Mouse (Mus musculus) spleen, adult 12 weeks (tissue): ENCODE measurements around the gene Rasgef1b.

Source experiments
- DNase-seq: peaks from one replicate; pipeline ENCODE4 v3.0.0; 2022; ENCODE audit warnings: low spot score

The Rasgef1b gene

DNA sequence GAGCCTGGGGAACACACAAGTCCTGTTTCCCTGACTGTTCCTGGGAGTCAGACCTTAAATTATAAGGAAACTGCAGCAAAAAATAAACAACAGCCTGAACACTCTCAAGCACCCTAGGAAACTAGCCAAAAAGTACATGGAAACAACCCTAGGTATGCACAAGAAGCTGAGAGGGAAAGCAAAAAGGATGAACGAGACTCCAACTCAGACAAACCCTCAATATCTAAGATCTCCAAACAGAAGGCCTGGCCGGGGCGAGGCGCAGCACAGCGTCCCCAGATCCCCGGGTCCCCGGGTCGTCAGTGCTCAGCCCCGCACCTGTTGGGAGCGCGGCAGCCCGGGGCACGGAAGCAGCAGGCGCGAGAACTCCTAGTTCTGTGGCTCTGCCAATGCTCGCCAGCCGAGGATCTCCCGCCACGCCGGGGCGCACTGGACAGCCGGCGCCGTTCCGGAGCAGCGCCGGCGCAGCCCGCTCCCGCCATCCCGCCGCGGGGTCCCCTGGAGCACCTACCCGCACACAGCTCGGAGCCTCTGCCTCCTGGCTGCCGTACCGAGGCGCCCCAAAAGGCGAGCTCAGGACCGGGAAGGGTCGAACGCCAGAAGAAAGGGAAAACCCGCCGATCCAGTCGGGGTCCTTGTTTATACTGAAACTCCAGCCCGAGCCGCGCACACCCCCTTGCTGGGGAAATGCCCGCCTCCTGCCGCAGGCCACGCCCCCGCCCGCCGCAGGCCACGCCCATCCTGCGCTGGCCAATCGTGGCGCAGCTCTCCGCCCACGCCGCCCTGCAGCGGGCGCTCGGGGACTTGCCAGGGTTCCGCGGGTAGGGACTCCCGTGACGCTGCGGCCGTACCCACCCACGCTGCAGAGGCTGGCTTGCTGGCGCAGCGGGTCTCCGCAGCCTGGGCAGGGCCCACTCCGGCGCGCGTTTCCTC, 476.4 kb downstream of the Rasgef1b start:
- peak; percentile 85 for DNase-seq

DNA sequence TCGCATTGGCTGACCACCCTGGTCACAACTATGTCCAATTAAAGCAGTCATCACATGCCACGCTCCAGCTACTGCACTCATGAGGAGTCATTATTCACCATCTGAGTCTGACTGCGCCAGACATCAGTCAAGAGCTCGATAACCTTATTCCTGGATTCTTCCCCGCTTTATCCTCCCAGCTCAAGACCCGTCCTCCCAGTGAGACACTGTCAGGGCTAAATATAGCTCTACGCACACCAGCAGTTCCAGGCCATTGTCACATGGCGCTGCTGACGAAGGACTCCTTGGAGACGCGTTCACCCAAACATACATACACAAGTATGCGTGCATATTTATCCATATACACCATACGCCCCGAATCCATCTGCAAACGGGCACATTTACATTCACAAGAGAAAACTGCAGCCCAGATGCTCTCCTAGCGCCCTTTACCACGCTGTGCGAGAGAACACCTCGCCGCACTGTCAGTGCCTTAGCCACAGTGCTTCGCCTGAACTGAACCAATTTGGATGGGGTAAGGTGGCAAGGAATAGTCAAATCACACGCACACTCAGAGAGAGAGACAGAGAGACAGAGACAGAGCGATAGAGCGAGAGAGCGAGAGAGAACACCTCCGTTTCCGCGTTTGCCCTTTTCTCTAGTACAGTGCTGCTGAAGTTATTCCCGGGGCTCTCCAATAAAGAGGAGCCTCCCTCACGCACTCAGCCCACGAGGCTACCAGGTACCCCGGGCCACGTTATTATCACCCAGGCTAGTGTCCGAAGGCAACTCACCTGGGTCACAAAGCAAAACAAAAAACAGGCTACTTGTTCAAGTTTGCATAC, 477.3 kb downstream of the Rasgef1b start:
- DNase-seq = no peak

DNA sequence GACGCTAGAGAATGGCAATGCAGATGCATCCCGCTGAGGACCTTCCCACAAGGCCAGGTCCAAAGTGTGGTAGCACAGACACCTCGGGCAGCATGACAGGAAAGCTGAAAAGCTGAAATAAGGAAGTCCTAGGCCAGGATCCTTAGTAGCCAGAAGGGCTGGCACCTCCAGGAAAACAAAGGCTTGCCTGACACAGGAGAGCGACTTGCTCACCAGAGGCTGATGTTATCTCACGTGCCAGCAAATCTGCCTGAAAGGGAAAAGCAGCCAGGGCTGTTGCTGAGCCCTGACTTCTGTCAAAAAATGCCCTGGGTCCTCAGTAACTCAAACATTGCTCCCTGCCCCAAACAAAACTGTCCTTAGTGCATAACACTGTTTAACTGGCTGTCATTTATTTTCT, 478.0 kb downstream of the Rasgef1b start:
- DNase-seq = no peak

DNA sequence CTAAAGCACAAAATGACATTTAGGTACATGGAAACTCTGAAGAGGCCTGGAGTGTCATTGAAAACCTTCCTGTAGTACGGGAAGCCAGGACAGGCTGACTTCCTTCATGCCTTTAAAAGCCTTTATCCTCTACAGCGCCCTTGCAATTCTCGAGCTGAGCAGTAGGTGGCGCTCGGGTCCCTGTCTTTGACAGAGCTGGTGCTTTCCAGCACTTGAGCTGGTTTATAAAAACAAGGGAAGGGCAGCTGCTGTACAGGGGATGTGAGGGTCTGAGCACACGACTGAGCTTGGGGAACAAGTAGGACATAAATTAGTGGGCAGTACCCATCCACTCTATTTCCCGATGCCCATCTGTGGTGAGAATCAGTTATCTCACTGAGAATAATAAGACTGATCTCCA, 480.4 kb downstream of the Rasgef1b start:
- DNase-seq = peak; percentile 77

DNA sequence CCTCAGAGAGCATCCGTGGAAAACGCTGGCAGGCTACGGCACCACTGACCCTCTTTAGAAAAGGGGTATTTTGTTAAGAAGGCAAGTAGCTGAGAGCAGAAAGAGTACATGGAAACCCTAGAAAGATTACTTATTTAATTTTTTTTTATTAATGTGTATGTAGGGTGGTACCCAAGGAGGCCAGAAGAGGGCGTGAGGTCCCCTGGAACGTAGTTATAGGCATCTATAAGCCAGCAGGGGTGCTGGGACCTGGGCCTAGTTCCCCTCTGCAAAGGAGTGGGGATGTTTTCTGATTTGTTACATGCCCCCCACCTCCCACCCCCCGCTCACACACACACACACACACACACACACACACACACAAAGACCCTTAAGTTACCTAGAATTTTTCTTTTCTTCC, 480.9 kb downstream of the Rasgef1b start:
- no peak for DNase-seq

DNA sequence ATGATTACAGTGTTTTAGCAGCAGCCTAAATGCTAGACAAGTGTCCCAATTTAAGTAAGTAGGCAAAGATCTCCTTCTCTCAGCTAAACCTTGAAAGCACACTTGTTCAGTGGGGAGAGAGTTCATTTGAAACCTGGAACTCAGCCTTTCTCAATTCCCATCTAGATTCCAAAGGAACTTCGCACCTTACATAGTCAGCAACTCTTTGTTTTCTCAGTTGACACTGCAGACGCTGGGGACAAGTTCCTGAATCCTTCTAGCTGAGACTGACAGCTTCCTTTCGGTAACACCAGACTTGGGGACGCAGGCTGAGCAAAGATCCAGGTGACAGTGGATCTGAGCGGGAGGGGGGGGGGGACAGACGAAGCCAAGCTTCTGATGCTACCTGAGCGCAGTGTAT, 481.4 kb downstream of the Rasgef1b start:
- DNase-seq = no peak

DNA sequence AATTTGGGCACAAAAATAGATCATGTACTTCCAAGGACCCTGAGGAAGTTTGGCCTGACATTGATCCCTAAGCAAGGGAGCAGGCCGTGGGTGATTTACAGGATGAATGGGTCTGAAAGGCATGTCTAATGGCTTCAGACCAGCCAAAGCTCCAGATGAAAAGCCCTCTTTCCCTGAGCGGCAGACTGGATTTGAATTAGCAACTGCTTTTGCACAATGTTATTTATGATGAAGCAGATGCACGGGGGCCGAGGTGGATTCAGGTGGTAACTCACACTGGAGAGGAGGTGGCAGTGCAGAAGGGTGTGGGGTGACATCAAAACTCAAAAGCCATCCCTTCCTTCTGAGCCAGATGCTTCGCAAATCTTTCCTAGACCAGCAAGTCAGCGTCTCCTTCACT, 481.9 kb downstream of the Rasgef1b start:
- no peak for DNase-seq

DNA sequence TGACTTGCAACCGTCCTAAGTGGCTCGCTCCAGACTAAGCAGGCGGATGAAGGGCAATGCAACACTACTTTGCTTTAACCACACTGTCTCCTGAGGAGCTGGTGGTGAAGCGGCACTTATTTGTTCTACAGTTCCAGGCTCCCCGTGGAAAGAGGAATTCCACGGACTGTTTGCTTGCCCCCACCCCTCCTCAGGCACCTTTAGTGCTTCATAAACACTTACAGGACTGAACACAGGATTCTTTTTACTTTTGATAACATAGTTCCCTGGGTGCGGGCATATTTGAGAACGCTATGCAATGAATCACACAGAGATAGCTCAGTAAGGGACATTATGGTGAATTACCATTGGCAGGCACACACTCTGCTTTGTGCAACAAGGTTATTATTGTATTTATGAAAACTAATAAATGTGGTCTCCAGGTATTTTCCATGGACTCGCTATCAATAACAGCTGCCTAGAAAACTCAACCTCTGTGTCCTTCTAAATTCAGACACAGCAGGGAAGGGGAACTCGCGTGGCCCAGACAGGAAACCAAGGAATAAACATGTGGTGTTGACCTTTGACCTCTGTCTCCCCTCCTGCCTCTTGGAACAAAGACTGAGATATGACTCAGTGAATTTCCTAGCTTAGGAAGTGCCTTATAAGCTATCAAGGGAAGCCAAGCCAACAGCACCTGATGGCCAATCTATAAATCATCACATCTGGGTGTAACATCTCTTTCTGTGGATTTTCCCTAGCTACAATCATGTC, 486.7 kb downstream of the Rasgef1b start:
- DNase-seq = no peak

DNA sequence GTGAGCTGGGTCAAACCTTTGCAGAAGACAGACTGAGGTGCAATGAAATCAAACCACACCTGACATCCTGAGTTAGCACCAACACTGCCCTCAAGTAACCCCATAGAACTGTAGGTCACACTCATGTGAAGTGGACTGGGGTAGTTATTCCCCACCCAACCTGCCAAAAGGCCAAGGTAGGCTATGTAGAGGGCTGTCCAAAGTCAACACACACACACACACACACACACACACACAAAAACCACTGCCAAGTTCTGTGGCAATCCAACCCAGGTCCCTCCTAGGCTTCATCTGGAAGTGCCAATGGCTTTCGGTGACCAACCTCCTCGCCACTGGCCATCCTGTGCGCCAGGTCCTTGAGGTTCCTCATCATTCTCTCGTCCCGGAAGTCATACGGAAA, 488.4 kb downstream of the Rasgef1b start:
- DNase-seq = no peak

DNA sequence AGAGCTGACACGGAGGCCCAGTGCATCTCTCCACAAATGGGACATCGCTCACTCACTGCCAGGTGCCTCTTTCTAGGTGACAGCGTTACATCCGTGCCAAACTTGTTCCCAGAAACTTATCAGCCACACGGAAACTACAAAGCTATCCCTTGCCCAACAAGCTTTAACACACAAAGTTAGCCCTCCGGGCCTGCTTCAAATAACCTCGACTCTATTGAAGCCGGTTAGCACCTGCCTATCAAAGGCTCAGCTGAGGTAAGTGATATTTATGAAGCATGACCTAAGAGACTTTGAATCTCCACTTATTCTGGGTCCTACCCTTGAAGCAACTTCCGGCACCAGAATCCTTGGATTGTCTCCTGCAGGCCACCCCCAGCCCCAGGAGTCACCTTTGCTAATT, 489.2 kb downstream of the Rasgef1b start:
- no peak for DNase-seq

DNA sequence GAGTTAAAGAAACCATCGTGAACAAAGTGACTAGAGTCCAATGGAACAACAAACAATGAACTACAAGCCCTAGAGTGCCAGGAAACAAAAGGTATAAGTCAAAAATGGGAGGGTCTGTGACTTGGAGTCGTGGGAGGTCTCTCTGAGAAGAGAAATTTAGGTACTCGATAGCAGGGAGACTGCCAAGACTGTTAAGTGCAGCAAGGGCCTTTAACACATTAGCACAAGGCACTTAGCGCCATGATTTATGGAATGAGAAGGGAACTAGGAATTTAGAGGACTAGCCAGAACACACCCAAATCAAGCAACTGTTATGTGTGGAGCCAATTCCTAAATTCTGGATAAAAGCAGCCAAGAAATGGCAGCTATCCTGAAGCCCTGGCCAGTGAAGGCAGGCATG, 490.7 kb downstream of the Rasgef1b start:
- no peak for DNase-seq

DNA sequence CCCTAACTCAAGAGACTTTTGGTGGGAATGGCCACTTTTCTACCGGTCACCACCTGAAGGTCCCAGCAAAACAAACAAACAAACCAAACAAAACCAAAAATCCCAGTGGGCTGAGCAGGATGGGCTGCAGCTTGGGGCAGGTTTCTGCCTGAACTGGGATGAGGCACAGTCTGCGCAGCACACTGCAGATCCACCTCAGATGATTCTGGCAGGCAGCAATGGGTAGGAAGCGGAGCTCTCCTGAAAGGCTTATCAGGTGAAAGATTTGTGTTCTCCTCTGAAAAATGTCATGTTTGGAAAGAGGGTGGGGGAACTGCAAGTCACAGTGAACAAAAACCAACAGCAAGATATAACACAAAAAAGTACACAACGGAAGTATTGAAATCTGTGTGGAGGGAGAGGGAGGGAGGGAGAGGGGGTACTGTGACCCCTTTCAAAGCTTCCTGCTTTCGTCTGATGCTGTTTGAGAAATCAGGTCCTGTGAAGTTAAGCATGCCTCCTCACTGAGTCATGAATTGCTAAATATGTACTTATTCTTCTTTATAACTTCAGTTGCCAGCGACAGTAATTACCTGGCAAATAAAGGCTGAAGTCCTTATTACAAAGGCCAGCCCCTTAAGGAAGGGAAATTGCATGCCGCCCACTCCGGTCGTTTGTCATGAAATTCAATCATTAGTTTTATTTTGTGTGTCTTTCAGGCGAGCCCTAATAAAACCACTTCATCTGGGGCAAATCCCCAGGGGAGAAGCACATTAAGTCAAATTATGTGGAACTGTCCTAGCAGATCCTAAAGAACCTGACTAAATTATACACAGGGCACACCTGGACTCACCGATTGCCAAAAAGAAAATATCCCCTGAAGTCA, 491.7 kb downstream of the Rasgef1b start:
- DNase-seq = no peak

DNA sequence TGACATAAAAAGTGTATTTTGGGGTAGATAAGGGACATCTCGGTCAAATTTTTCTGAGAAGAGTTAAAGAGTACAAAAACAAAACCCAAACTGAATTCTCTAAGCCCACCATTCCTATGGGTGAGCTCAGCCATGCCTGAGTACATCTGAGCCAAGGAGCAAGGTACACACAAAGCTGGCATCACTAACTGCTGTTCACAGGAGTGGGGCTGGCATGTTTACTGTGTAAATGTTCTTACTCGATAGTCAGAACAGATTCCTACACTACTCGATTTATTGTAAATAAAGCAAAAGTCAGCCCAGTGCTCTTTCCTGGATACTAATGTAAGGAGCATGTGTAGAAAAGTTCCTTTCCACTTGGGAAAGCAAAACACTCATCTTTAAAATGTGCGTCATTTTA, 492.4 kb downstream of the Rasgef1b start:
- DNase-seq = no peak

DNA sequence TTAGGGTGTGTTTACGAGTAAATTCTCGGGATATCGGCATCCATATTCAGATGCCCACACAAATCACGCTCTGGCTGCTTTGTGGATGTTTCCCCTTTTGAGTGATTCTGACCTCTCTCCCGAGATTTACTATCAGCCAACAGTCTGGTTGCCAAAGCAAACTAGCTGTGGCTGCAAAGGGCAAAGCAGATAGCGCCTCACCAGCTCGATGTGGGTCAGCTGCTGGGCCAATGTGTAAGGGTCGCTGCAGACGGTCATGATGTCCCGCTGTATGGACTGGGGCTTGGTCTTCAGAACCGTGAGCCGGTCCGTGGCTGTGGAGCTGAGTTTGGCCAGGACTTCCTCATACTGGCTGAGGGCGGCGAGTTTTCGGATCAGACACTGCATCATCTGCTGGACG, 494.6 kb downstream of the Rasgef1b start:
- DNase-seq = no peak

DNA sequence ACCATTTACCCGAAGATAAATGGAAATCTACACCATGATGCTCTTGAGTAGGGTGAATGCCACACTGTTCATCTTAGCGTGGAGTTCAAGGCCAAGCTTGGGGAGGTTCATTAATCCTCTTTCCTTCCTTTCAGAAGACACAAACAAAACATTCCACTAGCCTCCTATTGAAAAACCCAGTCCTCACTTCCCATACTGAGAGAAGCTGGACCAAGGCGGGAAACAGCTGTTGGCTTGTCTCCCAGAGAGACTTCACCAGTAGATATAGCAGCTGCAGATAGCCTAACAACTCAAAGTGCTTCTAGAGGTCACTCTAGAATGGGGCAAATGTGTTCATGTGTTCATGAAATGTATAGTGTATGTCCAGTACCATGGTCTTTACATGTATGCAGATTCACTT, 495.7 kb downstream of the Rasgef1b start:
- DNase-seq = no peak

DNA sequence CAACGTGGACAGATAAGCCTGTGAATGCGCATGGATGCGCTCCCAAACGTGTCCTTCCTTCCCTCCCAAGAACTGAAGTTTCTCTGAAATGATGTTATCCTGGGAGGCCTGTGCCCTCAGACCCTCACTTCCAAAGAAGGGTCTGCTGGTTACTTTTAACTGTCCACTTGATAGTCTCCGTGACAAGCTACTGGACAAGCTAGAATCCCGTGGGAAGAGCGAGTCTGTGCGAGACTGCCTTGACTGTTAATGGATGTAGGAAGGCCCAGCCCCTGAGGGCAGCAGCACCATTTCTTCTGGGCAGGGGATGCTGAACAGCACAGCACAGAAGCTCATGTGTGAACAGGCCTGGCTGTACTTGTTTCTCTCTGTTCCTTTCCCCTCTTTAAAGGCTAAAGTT, 496.5 kb downstream of the Rasgef1b start:
- DNase-seq = no peak

DNA sequence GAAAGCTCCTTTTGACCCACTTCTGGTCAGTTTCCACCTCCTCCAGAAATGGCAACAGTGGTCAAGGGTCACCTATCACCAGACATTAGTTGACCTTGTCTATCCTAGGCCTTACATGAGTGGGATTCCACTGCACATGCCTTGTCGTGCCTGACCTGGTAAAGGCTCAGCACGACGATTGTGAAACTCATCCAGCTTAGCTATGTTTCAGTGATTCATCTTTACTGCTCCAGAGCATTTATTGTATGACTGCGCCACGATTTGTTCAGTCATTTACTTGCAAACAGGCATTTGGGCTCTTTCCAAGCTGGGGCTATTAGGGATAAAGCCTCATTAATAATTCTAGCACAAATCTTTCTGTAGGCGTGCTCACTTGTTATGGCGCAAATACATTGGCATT, 498.4 kb downstream of the Rasgef1b start:
- DNase-seq = no peak

DNA sequence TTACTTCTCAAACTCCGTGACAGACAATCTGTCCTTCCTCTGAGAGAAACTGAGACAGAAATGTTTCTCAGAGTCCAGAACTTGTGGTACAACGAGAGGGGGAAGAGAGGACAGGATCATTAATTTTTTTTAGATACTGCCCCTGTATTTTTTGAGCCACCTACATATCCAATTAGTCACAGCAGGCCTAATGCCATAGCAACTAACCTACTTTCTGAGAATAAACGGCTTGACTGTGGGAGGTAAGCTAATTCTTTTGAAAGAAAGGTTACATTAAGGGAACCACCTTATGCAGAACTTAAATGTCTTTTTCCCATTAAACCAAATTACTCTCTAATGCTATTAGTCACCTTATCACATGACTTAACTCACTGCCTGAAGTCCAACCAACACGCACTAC, 501.5 kb downstream of the Rasgef1b start:
- no peak for DNase-seq

DNA sequence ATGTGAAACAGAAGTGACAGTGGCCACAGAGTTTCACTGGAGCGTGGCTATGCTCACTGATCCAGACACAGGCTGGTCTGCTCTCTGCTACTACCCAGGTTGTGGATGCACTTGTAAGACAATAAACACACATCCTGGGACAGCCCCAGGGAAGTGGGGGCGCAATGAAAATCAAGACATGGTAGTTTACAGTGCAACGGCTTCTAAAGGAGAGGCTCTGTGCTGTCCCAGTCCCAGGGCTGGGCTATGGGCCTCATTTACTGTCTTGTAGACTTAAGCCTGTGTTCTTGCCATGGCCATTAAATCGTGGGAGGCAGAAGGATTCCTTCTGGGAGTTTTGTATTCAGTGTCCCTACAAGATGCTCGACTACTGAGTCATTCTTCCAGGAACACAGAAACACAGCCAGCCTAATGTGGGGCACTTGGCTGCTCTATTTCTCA, 504.3 kb downstream of the Rasgef1b start:
- DNase-seq = no peak

DNA sequence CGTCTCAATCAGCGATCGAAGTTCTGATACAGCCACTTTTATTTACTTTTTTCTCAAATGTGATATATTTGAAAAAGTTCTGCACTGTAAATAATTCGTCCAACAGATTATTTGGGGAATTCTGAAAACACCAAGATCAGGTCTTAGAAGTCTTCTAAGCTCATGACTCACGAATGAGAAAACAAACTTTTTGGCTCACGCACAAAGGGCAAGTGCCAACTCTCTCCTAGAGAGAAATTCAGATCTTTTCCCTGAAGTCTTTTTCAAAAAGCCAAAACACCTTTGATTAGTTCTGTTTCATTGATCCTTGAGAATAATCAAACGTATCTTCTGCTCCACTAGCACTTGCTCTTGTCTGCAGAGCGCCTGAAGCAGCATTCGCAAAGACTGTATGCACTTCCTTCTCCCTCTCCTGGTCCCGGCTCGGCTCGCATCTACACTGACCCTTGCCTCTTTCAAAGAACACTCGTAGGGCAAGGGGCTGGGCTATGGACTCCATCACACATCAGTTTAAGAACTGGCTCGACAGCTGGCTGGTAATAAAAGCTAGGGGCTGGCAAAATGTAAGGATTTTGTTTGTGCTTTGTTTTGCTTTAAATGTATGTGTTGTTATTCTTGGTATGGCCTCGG, 504.9 kb downstream of the Rasgef1b start:
- DNase-seq = no peak

DNA sequence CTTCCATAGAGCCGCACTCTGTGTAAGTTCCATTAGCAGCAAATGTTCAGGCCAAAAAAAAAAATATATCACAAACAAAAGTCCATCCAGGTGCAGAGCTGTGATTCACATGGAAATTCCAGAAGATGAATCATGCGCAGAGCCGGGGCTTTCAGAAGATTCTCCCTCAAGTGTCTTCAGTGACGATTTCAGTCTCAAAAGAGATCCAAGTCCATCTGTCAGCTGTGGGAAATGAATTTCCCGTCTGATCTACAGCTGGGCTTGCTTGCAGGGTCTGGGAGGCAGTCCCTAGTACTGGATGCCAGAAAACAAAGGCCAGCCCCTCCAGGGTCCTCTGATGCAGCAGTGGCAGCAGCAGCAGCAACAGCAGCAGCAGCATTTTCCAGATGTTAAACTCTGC, 510.5 kb downstream of the Rasgef1b start:
- DNase-seq = no peak
